Comparison of ENCODE assay signal across 28 mouse cellular contexts in genomic region chr7:66746972-66747371, GRCm38 (mm10). TPM values are rescaled to one million over a fixed set of nuclear protein-coding genes. Genes with fewer than 3 reads are reported as not detected.
DNase-seq lines count a peak whose midpoint lies in the region; ATAC-seq and TF ChIP-seq lines count a peak whose summit lies in the region.
"Had no signal": no experiment of that assay in that cellular context is flagged by ENCODE, and none has a peak within 500 bp of the region (broad histone marks: within the 10 kb centered on the region; RNA-seq: fewer than 3 reads in every experiment).

No protein-coding gene starts in this region.

- TF ChIP-seq EP300 in stomach, postnatal 0 days (optimal IDR thresholded peaks at IDR 0.05) = no peak

- no peaks in the 10 kb centered on the region for H3K36me3 ChIP-seq in heart, embryonic 14.5 days (ENCODE audit: control insufficient read depth, insufficient read depth, low read length)
- no peaks in the 10 kb centered on the region for H3K36me3 ChIP-seq in stomach, postnatal 0 days (ENCODE audit: control insufficient read depth, insufficient read depth, low read length)
- no peaks in the 10 kb centered on the region for H3K36me3 ChIP-seq in midbrain, embryonic 13.5 days
- H3K36me3 ChIP-seq: embryonic facial prominence, embryonic 15.5 days; forebrain, embryonic 15.5 days; limb, embryonic 10.5 days; liver, embryonic 15.5 days; lung, embryonic 15.5 days; midbrain, embryonic 10.5 days; neural tube, embryonic 12.5 days had no signal

- H3K4me3 ChIP-seq in heart, embryonic 14.5 days (ENCODE audit: control insufficient read depth in 1 of 2, insufficient read depth in 1 of 2, low read depth in 1 of 2, low read length in 2 of 2) = no peak overlapping the region
- no peak overlapping the region for H3K4me3 ChIP-seq in stomach, postnatal 0 days (ENCODE audit: low read depth, low read length)
- no peak overlapping the region for H3K4me3 ChIP-seq in midbrain, embryonic 13.5 days (replicated peaks)
- H3K4me3 ChIP-seq: embryonic facial prominence, embryonic 15.5 days; forebrain, embryonic 15.5 days; limb, embryonic 10.5 days; liver, embryonic 15.5 days; lung, embryonic 15.5 days; midbrain, embryonic 10.5 days; neural tube, embryonic 12.5 days had no signal

- no peaks in the 10 kb centered on the region for H3K9me3 ChIP-seq in heart, embryonic 14.5 days (ENCODE audit: control insufficient read depth, low read length)
- H3K9me3 ChIP-seq in stomach, postnatal 0 days (ENCODE audit: control insufficient read depth, low read length) = no peaks in the 10 kb centered on the region
- no peaks in the 10 kb centered on the region for H3K9me3 ChIP-seq in midbrain, embryonic 13.5 days
- H3K9me3 ChIP-seq: embryonic facial prominence, embryonic 15.5 days; forebrain, embryonic 15.5 days; limb, embryonic 10.5 days; liver, embryonic 15.5 days; lung, embryonic 15.5 days; midbrain, embryonic 10.5 days; neural tube, embryonic 12.5 days had no signal

- intact Hi-C loops in heart, postnatal 36 days (cut with DNase I) = no loop called here

- WGBS in heart, embryonic 14.5 days = 21% methylated on average over 7 of the region's 7 CpGs
- 52% methylated on average over 7 of the region's 7 CpGs for WGBS in stomach, postnatal 0 days
- 86% methylated on average over 7 of the region's 7 CpGs for WGBS in midbrain, embryonic 13.5 days

- H3K27me3 ChIP-seq in heart, embryonic 14.5 days (ENCODE audit: control insufficient read depth, insufficient read depth, low read length) = no peaks in the 10 kb centered on the region
- no peaks in the 10 kb centered on the region for H3K27me3 ChIP-seq in stomach, postnatal 0 days (ENCODE audit: control insufficient read depth, insufficient read depth, low read length)
- H3K27me3 ChIP-seq in midbrain, embryonic 13.5 days = no peaks in the 10 kb centered on the region
- H3K27me3 ChIP-seq: embryonic facial prominence, embryonic 15.5 days; forebrain, embryonic 15.5 days; liver, embryonic 15.5 days; lung, embryonic 15.5 days; neural tube, embryonic 12.5 days; Patski had no signal

- peak overlapping the region; percentile 17; the same call in 1 of the 2 replicates for H3K4me2 ChIP-seq in heart, embryonic 14.5 days (ENCODE audit: low read length)
- H3K4me2 ChIP-seq in stomach, postnatal 0 days (replicated peaks; ENCODE audit: low read depth) = no peak overlapping the region
- H3K4me2 ChIP-seq in midbrain, embryonic 13.5 days (replicated peaks) = no peak overlapping the region
- H3K4me2 ChIP-seq: embryonic facial prominence, embryonic 15.5 days; forebrain, embryonic 15.5 days; hindbrain, embryonic 14.5 days; liver, embryonic 15.5 days; lung, embryonic 15.5 days; neural tube, embryonic 12.5 days had no signal

- peaks cover 3 to 14% of the 10 kb centered on the region in 2 experiments; a peak in 3 of 4 replicates for H3K4me1 ChIP-seq in heart, embryonic 14.5 days (ENCODE audit: control insufficient read depth in 2 of 2, insufficient read depth in 2 of 2, low read length in 2 of 2)
- no peaks in the 10 kb centered on the region for H3K4me1 ChIP-seq in stomach, postnatal 0 days (replicated peaks; ENCODE audit: control insufficient read depth, insufficient read depth)
- no peaks in the 10 kb centered on the region for H3K4me1 ChIP-seq in midbrain, embryonic 13.5 days (replicated peaks)
- H3K4me1 ChIP-seq: embryonic facial prominence, embryonic 15.5 days; forebrain, embryonic 15.5 days; limb, embryonic 10.5 days; liver, embryonic 15.5 days; lung, embryonic 15.5 days; midbrain, embryonic 10.5 days; neural tube, embryonic 12.5 days had no signal

- no peak overlapping the region for H3K9ac ChIP-seq in heart, embryonic 14.5 days (ENCODE audit: low read length)
- H3K9ac ChIP-seq in stomach, postnatal 0 days (ENCODE audit: low read length) = no peak overlapping the region
- H3K9ac ChIP-seq in midbrain, embryonic 13.5 days (replicated peaks) = no peak overlapping the region
- H3K9ac ChIP-seq: embryonic facial prominence, embryonic 15.5 days; forebrain, embryonic 15.5 days; hindbrain, embryonic 14.5 days; liver, embryonic 15.5 days; lung, embryonic 15.5 days; neural tube, embryonic 12.5 days had no signal

- H3K27ac ChIP-seq in heart, embryonic 14.5 days (replicated peaks in 1 of 2; ENCODE audit: control insufficient read depth in 1 of 2, insufficient read depth in 1 of 2, low read depth in 2 of 2, low read length in 2 of 2) = peak overlapping the region in 1 of 2 experiments; percentile 59; a peak in 2 of 4 replicates
- no peak overlapping the region for H3K27ac ChIP-seq in stomach, postnatal 0 days (replicated peaks)
- H3K27ac ChIP-seq in midbrain, embryonic 13.5 days = no peak overlapping the region
- H3K27ac ChIP-seq: embryonic facial prominence, embryonic 15.5 days; forebrain, embryonic 15.5 days; hindbrain, embryonic 14.5 days; limb, embryonic 10.5 days; liver, embryonic 15.5 days; lung, embryonic 15.5 days; macrophage; midbrain, embryonic 10.5 days; neural tube, embryonic 12.5 days had no signal

- peak; percentile 69 for ATAC-seq in heart, embryonic 14.5 days (ENCODE audit: insufficient number of reproducible peaks, insufficient read depth, low FRiP score, low read depth)
- ATAC-seq in stomach, postnatal 0 days (ENCODE audit: low FRiP score, low TSS enrichment) = peak; percentile 76
- ATAC-seq in frontal cortex, adult (ENCODE audit: low TSS enrichment) = no peak
- ATAC-seq in midbrain, embryonic 13.5 days = no peak
- ATAC-seq: CD4-positive, CD25-positive, alpha-beta regulatory T cell, adult 4 months; forebrain, embryonic 15.5 days; inflammation-experienced regulatory T-cells, adult 6 months; Patski had no signal

- DNase-seq in heart, postnatal 36 days = no peak
- DNase-seq in 416B (ENCODE audit: low read depth) = peak; percentile 72
- peak; percentile 16 for DNase-seq in fibroblast of lung, adult 2 months (ENCODE audit: low read depth)
- peak; percentile 29 for DNase-seq in stomach, postnatal 0 days (ENCODE audit: low spot score)
- DNase-seq: cerebellum, adult 9-11 months; gastrocnemius, postnatal 14 days; kidney, adult 8-10 months; kidney, postnatal 14 days; liver; retina, postnatal 1 day; right cerebral cortex, postnatal 4 days; thymus, postnatal 25 days had no signal

- no peak for TF ChIP-seq CTCF in stomach, postnatal 0 days (IDR thresholded peaks at IDR 0.05; ENCODE audit: low read depth)

RNA-seq across cellular contexts. Expression of gene Cers3, which starts 3.7 kb away (rescaled TPM):
- polyA plus RNA-seq in heart, embryonic 14.5 days (2014; fragmentation: Nextera tagmentation; extraction: Ambion mirVana) = 0.12 and 0.36 TPM in 2 replicates
- under 1 TPM in 1 of 2 experiments, not detected in 1; 0.17 TPM for total RNA-seq in heart, postnatal 36 days (2021)
- 40.8 and 41.3 TPM in 2 replicates for polyA plus RNA-seq in stomach, postnatal 0 days (2015; fragmentation: Nextera tagmentation; extraction: Ambion mirVana)
- 0.48 and 0.54 TPM in 2 replicates for polyA plus RNA-seq in midbrain, embryonic 13.5 days (2015; fragmentation: Nextera tagmentation; extraction: Ambion mirVana)
- total RNA-seq: common myeloid progenitor, adult 5-6 weeks; gastrocnemius, postnatal 14 days had no signal
- polyA plus RNA-seq: CD4-positive, CD25-positive, alpha-beta regulatory T cell, adult 4 months; inflammation-experienced regulatory T-cells, adult 6 months; macrophage had no signal

RNA-seq across cellular contexts. Expression of gene Lins1, which starts 57.3 kb away (rescaled TPM):
- polyA plus RNA-seq in heart, embryonic 14.5 days (2014; fragmentation: Nextera tagmentation; extraction: Ambion mirVana) = 10.7 and 11.6 TPM in 2 replicates
- total RNA-seq in heart, postnatal 36 days (2021) = 1 to 10 TPM; 3.3 to 4.1 TPM
- polyA plus RNA-seq in stomach, postnatal 0 days (2015; fragmentation: Nextera tagmentation; extraction: Ambion mirVana) = 7.6 and 7.8 TPM in 2 replicates
- 20.2 and 20.4 TPM in 2 replicates for polyA plus RNA-seq in midbrain, embryonic 13.5 days (2015; fragmentation: Nextera tagmentation; extraction: Ambion mirVana)

RNA-seq across cellular contexts. Expression of gene Asb7, which starts 57.6 kb away (rescaled TPM):
- polyA plus RNA-seq in heart, embryonic 14.5 days (2014; fragmentation: Nextera tagmentation; extraction: Ambion mirVana) = 10.6 and 11.6 TPM in 2 replicates
- 1 to 10 TPM; 7.5 to 8.1 TPM for total RNA-seq in heart, postnatal 36 days (2021)
- polyA plus RNA-seq in stomach, postnatal 0 days (2015; fragmentation: Nextera tagmentation; extraction: Ambion mirVana) = 5.0 and 5.9 TPM in 2 replicates
- 17.1 and 18.9 TPM in 2 replicates for polyA plus RNA-seq in midbrain, embryonic 13.5 days (2015; fragmentation: Nextera tagmentation; extraction: Ambion mirVana)

Comparison
In these comparisons a context has a peak if more than half of its experiments do, and no peak if none do; other contexts are left out.
1. ATAC-seq: peak in heart, embryonic 14.5 days (single experiment) and stomach, postnatal 0 days (single experiment); none in frontal cortex, adult (single experiment) and midbrain, embryonic 13.5 days (single experiment).
2. DNase-seq: peak in 416B (single experiment), fibroblast of lung, adult 2 months (single experiment) and stomach, postnatal 0 days (single experiment); none in heart, postnatal 36 days (0 of 2).
3. RNA of gene Cers3, which starts 3.7 kb away (polyA plus RNA-seq): 40.8 to 41.3 TPM in stomach, postnatal 0 days; 0.48 to 0.54 TPM in midbrain, embryonic 13.5 days and 0.12 to 0.36 TPM in heart, embryonic 14.5 days; every median in the first group is over 10 times any median in the second.